Mouse (Mus musculus) liver, embryonic 14.5 days (tissue): ENCODE data around the gene Armh3.

Source experiments
- CTCF ChIP-seq: IDR thresholded peaks from 2 replicates; pipeline ENCODE4 v1.5.1; 2016; ENCODE audit warnings: antibody characterized with exemption, low read depth, control low read depth
- EP300 ChIP-seq: IDR thresholded peaks from 2 replicates; pipeline ENCODE4 v1.6.1; 2016; ENCODE audit warnings: antibody characterized with exemption, low read depth

- TF ChIP-seq CTCF (no peak), EP300 (no peak)
Observed at GRCm38 (mm10) chr19:45895726-45896125, 102.6 kb downstream of the Armh3 start.
